Mouse (Mus musculus): ENCODE measurements around the gene Selenon.

- no peak for TF ChIP-seq CTCF (conservative IDR thresholded peaks at IDR 0.05 in 1 of 2, IDR thresholded peaks at IDR 0.05 in 1 of 2; ENCODE audit: low read depth in 2 of 2, low read length in 2 of 2)
- TF ChIP-seq MAZ (IDR thresholded peaks at IDR 0.05; ENCODE audit: low read depth, low read length) = no peak
- TF ChIP-seq E2F4 (IDR thresholded peaks at IDR 0.05; ENCODE audit: insufficient replicate concordance, low read depth, low read length) = no peak
- TF ChIP-seq HCFC1 (IDR thresholded peaks at IDR 0.05; ENCODE audit: low read depth, low read length) = no peak
- TF ChIP-seq MXI1 (IDR thresholded peaks at IDR 0.05; ENCODE audit: low read depth, low read length) = no peak
These were observed 25.7 kb downstream of the Selenon start for GRCm38 (mm10) chr4:134526220-134526619.
